Mouse (Mus musculus) E14TG2a.4 (cell line): Measurements from ENCODE around the gene Fcho2.

Experiments used
- CTCF ChIP-seq: conservative IDR thresholded peaks from 2 replicates; pipeline ENCODE4 v1.5.1; 2014; ENCODE audit warnings: low read length
- NANOG ChIP-seq: IDR thresholded peaks from 2 replicates; pipeline ENCODE4 v1.6.1; 2014; ENCODE audit warnings: borderline replicate concordance, low read length, mixed read lengths
- POU5F1 ChIP-seq: IDR thresholded peaks from 2 replicates; pipeline ENCODE4 v1.6.1; 2014; ENCODE audit warnings: low read length, borderline replicate concordance

DNA sequence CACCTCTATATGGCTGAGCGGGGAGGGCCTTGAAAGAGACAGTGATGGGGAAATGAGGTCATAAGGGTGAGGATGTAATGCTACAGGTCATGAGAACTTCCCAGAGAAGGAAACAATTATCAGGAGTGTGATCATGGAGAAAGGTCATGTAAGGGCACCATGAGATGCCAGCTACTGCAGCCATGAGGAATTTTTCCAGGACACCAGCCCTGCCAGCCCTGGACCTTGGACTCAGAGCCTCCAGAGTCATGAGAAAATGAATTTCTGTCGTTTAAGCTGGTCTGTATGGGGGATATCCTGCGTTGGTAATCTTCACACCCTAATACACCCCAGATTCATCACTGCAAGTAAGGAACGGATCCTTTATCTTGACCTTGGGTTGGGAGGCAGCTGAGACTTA lies 141.3 kb downstream of the Fcho2 start:
- TF ChIP-seq CTCF (no peak), POU5F1 (no peak), NANOG (no peak)
